In the genomic region with DNA sequence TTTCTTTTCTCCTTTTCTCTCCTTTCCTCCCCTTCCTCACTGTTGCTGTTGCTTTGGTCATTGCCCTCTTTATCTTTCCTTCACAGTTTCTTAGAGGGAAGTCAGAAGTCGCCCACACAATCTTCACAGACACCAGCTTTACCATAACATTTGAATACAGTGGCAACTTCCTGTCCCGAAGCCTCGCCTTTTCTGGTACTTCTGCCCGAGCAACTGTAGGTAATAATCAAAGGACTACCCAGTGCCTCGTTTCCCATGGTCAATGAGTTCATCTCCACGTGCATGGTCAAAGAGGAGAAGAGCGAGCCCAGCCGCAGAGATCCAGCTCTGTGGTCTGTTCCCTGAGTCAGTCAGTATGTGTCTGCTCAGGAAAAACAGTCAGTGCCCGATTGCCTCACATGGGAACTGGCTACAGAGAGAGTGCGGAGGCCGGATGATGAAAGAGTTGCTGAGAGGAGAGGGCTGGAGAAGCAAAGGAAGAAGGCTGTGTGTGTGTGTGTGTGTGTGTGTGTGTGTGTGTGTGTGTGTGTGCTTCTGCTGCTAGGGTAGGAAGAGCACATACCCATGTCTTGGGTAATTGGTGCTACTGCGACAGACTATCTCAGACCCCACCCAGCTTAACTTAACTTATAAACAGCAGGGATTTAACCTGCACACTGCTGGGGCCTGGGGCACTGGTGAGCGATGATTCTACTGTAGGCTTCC, we compare ENCODE assay signal across 8 mouse cellular contexts.
DNase-seq lines count a peak whose midpoint lies in the region; ATAC-seq and TF ChIP-seq lines count a peak whose summit lies in the region.

No protein-coding gene starts in this region.

- peaks cover 13 to 23% of the 10 kb centered on the region in 2 experiments for H3K4me1 ChIP-seq in CH12.LX (ENCODE audit: control insufficient read depth in 1 of 2, insufficient read depth in 2 of 2)
- H3K4me1 ChIP-seq in heart, embryonic 11.5 days (ENCODE audit: control insufficient read depth, insufficient read depth, low read length): peaks cover 26% of the 10 kb centered on the region
- H3K4me1 ChIP-seq in lung, embryonic 15.5 days: no peaks in the 10 kb centered on the region
- peaks cover 47% of the 10 kb centered on the region for H3K4me1 ChIP-seq in thymus, adult 2 months (replicated peaks; ENCODE audit: control insufficient read depth, insufficient read depth, low read length)

- peak overlapping the region; percentile 98 for H3K27ac ChIP-seq in CH12.LX (ENCODE audit: insufficient read depth, low read depth)
- peak overlapping the region; percentile 51 for H3K27ac ChIP-seq in heart, embryonic 11.5 days (ENCODE audit: low read depth, low read length)
- peak overlapping the region; percentile 25; the same call in 1 of the 2 replicates for H3K27ac ChIP-seq in lung, embryonic 15.5 days
- peak overlapping the region; percentile 97 for H3K27ac ChIP-seq in thymus, adult 2 months (ENCODE audit: control insufficient read depth, insufficient read depth, low read length)

- in situ Hi-C loops in CH12.LX (cut with MboI; ENCODE audit: low pct_ligation_motif_present, low pct_unique_long_range_greater_than_20kb, low sequenced_read_pairs): no loop called here

- H3K9ac ChIP-seq in CH12.LX (ENCODE audit: insufficient read depth, low read depth): peak overlapping the region; percentile 82; the same call in 1 of the 2 replicates
- H3K9ac ChIP-seq in heart, embryonic 11.5 days (ENCODE audit: low read depth, low read length): no peak overlapping the region
- no peak overlapping the region for H3K9ac ChIP-seq in lung, embryonic 15.5 days

- 38% methylated on average over 13 of the region's 13 CpGs for WGBS in heart, embryonic 11.5 days (ENCODE audit: insufficient replicate concordance)
- WGBS in lung, embryonic 15.5 days: 41% methylated on average over 13 of the region's 13 CpGs
- 4% methylated on average over 13 of the region's 13 CpGs for WGBS in thymus, adult 2 months

- H3K4me3 ChIP-seq in CH12.LX (replicated peaks in 1 of 3; ENCODE audit: low read depth in 2 of 3, low read length in 2 of 3, poor library complexity in 1 of 3): peak overlapping the region; percentile 45 to 61 (median 49)
- no peak overlapping the region for H3K4me3 ChIP-seq in heart, embryonic 11.5 days (ENCODE audit: low read depth, low read length)
- H3K4me3 ChIP-seq in lung, embryonic 15.5 days: no peak overlapping the region
- peak overlapping the region; percentile 38 for H3K4me3 ChIP-seq in thymus, adult 2 months (ENCODE audit: control insufficient read depth, insufficient read depth, low read length)

- no peaks in the 10 kb centered on the region for H3K9me3 ChIP-seq in CH12.LX (replicated peaks; ENCODE audit: low read length)
- H3K9me3 ChIP-seq in heart, embryonic 11.5 days (replicated peaks; ENCODE audit: control insufficient read depth, low read length): no peaks in the 10 kb centered on the region
- H3K9me3 ChIP-seq in lung, embryonic 15.5 days: no peaks in the 10 kb centered on the region

- H3K4me2 ChIP-seq in CH12.LX (ENCODE audit: insufficient read depth, low read depth, poor library complexity, severe bottlenecking): peak overlapping the region; percentile 78
- no peak overlapping the region for H3K4me2 ChIP-seq in heart, embryonic 11.5 days
- H3K4me2 ChIP-seq in lung, embryonic 15.5 days: no peak overlapping the region

- no peaks in the 10 kb centered on the region for H3K79me2 ChIP-seq in CH12.LX (replicated peaks; ENCODE audit: control insufficient read depth, extremely low read depth, insufficient read depth, poor library complexity, severe bottlenecking)

- dilution Hi-C loops in CH12.LX (cut with MboI; ENCODE audit: extremely low pct_ligation_motif_present, extremely low pct_unique_long_range_greater_than_20kb, low sequenced_read_pairs): no loop called here

- no peaks in the 10 kb centered on the region for H3K27me3 ChIP-seq in CH12.LX (replicated peaks)
- no peaks in the 10 kb centered on the region for H3K27me3 ChIP-seq in heart, embryonic 11.5 days (ENCODE audit: control insufficient read depth, insufficient read depth, low read length)
- H3K27me3 ChIP-seq in lung, embryonic 15.5 days: no peaks in the 10 kb centered on the region
- H3K27me3 ChIP-seq in thymus, adult 2 months (ENCODE audit: control insufficient read depth, insufficient read depth, low read length): no peaks in the 10 kb centered on the region

- DNase-seq in 3134 (ENCODE audit: extremely low read depth, insufficient read length, low spot score) (peak; percentile 63), CH12.LX (ENCODE audit: extremely low read depth) (peak; percentile 82)
- peak; percentile 65 for DNase-seq in thymus, adult 2 months
- DNase-seq in cerebellum, adult 9-11 months: no peak
- DNase-seq in embryo, embryonic 10.5 days (ENCODE audit: low spot score): no peak
- no peak for DNase-seq in retina, embryonic 14.5 days (ENCODE audit: low spot score)

- TF ChIP-seq CTCF in CH12.LX (conservative IDR thresholded peaks at IDR 0.05 in 1 of 2, IDR thresholded peaks at IDR 0.05 in 1 of 2; ENCODE audit: low read depth in 2 of 2, low read length in 2 of 2): no peak
- no peak for TF ChIP-seq CTCF in thymus, adult 2 months (IDR thresholded peaks at IDR 0.05; ENCODE audit: borderline replicate concordance, control insufficient read depth, extremely low read depth, insufficient read depth, low read length, poor library complexity)

- 0 out of 2 replicates have a peak, but pooled peaks have one; percentile 33 for ATAC-seq in heart, embryonic 11.5 days (replicated peaks; ENCODE audit: insufficient number of reproducible peaks, low FRiP score, low TSS enrichment)
- peak; percentile 66; the same call in 1 of the 2 replicates for ATAC-seq in lung, embryonic 15.5 days (ENCODE audit: borderline replicate concordance, extremely low read depth, low FRiP score, low TSS enrichment)

- H3K36me3 ChIP-seq in CH12.LX (replicated peaks in 1 of 2; ENCODE audit: control insufficient read depth in 1 of 2, insufficient read depth in 1 of 2, low read length in 1 of 2): no peaks in the 10 kb centered on the region
- no peaks in the 10 kb centered on the region for H3K36me3 ChIP-seq in heart, embryonic 11.5 days (ENCODE audit: control insufficient read depth, insufficient read depth, low read length)
- no peaks in the 10 kb centered on the region for H3K36me3 ChIP-seq in lung, embryonic 15.5 days
- H3K36me3 ChIP-seq in thymus, adult 2 months (ENCODE audit: control insufficient read depth, insufficient read depth, low read length): no peaks in the 10 kb centered on the region

- TF ChIP-seq RAD21 in CH12.LX (IDR thresholded peaks at IDR 0.05; ENCODE audit: low read depth, low read length): no peak

- TF ChIP-seq POLR2A in CH12.LX (IDR thresholded peaks at IDR 0.05; ENCODE audit: low read depth, low read length): peak; percentile 55
- TF ChIP-seq POLR2A in thymus, adult 2 months (IDR thresholded peaks at IDR 0.05; ENCODE audit: control insufficient read depth, extremely low read depth, insufficient read depth, low read length, poor library complexity): no peak

- 0 out of 2 replicates have a peak, but pooled peaks have one; percentile 32 for TF ChIP-seq EP300 in CH12.LX (IDR thresholded peaks at IDR 0.05; ENCODE audit: low read length)

TF ChIP-seq in CH12.LX, 34 proteins besides CTCF, POLR2A, EP300 and RAD21:
- no peak for TF ChIP-seq USF1 (IDR thresholded peaks at IDR 0.05; ENCODE audit: low read depth, low read length)
- peak; percentile 80 for TF ChIP-seq TBP (conservative IDR thresholded peaks at IDR 0.05; ENCODE audit: low read depth, low read length)
- peak; percentile 81 for TF ChIP-seq BHLHE40 (IDR thresholded peaks at IDR 0.05; ENCODE audit: low read depth, low read length)
- TF ChIP-seq ETS1 (conservative IDR thresholded peaks at IDR 0.05; ENCODE audit: low read depth, low read length): peak; percentile 54
- TF ChIP-seq TCF12 (IDR thresholded peaks at IDR 0.05; ENCODE audit: low read depth, low read length): peak; percentile 15; the same call in 1 of the 2 replicates
- 0 out of 2 replicates have a peak, but pooled peaks have one; percentile 26 for TF ChIP-seq CHD2 (IDR thresholded peaks at IDR 0.05; ENCODE audit: low read length)
- peak; percentile 53; the same call in 1 of the 2 replicates for TF ChIP-seq NELFE (IDR thresholded peaks at IDR 0.05; ENCODE audit: low read depth, low read length)
- TF ChIP-seq JUN (IDR thresholded peaks at IDR 0.05; ENCODE audit: insufficient read depth, low read depth, low read length): no peak
- TF ChIP-seq MYC (IDR thresholded peaks at IDR 0.05; ENCODE audit: low read depth, low read length): 0 out of 2 replicates have a peak, but pooled peaks have one; percentile 43
- TF ChIP-seq ELF1 (IDR thresholded peaks at IDR 0.05; ENCODE audit: low read depth, low read length): peak; percentile 69
- TF ChIP-seq NRF1 (IDR thresholded peaks at IDR 0.05; ENCODE audit: low read depth, low read length): no peak
- no peak for TF ChIP-seq USF2 (conservative IDR thresholded peaks at IDR 0.05; ENCODE audit: low read depth, low read length)
- no peak for TF ChIP-seq KAT2A (IDR thresholded peaks at IDR 0.05; ENCODE audit: insufficient replicate concordance, low read length)
- TF ChIP-seq HCFC1 (IDR thresholded peaks at IDR 0.05; ENCODE audit: low read depth, low read length): no peak
- no peak for TF ChIP-seq POLR2AphosphoS2 (IDR thresholded peaks at IDR 0.05; ENCODE audit: low read depth, low read length)
- peak; percentile 72 for TF ChIP-seq MAX (IDR thresholded peaks at IDR 0.05; ENCODE audit: low read length)
- TF ChIP-seq SIN3A (IDR thresholded peaks at IDR 0.05; ENCODE audit: low read length): peak; percentile 65
- no peak for TF ChIP-seq E2F4 (IDR thresholded peaks at IDR 0.05; ENCODE audit: insufficient replicate concordance, low read depth, low read length)
- peak; percentile 22; the same call in 1 of the 2 replicates for TF ChIP-seq MEF2A (IDR thresholded peaks at IDR 0.05; ENCODE audit: borderline replicate concordance, low read depth, low read length)
- TF ChIP-seq SMC3 (IDR thresholded peaks at IDR 0.05; ENCODE audit: low read depth, low read length): no peak
- TF ChIP-seq ZMIZ1 (IDR thresholded peaks at IDR 0.05; ENCODE audit: low read depth, low read length): no peak; the same call in 1 of the 2 replicates
- TF ChIP-seq GABPA (IDR thresholded peaks at IDR 0.05; ENCODE audit: insufficient replicate concordance, low read depth, low read length): no peak
- TF ChIP-seq MXI1 (IDR thresholded peaks at IDR 0.05; ENCODE audit: low read depth, low read length): peak; percentile 63

Comparison
In these comparisons a context has a peak if more than half of its experiments do, and no peak if none do; other contexts are left out.
1. DNase-seq: peak in 3134 (single experiment), CH12.LX (single experiment) and thymus, adult 2 months (single experiment); none in cerebellum, adult 9-11 months (single experiment), embryo, embryonic 10.5 days (single experiment) and retina, embryonic 14.5 days (single experiment).
2. H3K27ac ChIP-seq: peak in every context shown above with its lines; median percentile 98 in CH12.LX; 97 in thymus, adult 2 months; 51 in heart, embryonic 11.5 days; 25 in lung, embryonic 15.5 days.
3. H3K4me3 ChIP-seq: peak in CH12.LX (3 of 3) and thymus, adult 2 months (single experiment); none in heart, embryonic 11.5 days (single experiment) and lung, embryonic 15.5 days (single experiment).